Mouse (Mus musculus): ENCODE results near the gene Ccdc125. TPM values are rescaled to one million over a fixed set of nuclear protein-coding genes. Genes with fewer than 3 reads are reported as not detected.

Ccdc125 gene
- polyA plus RNA-seq, 1 experiment from 2014 or later, result 4.7 TPM

DNA sequence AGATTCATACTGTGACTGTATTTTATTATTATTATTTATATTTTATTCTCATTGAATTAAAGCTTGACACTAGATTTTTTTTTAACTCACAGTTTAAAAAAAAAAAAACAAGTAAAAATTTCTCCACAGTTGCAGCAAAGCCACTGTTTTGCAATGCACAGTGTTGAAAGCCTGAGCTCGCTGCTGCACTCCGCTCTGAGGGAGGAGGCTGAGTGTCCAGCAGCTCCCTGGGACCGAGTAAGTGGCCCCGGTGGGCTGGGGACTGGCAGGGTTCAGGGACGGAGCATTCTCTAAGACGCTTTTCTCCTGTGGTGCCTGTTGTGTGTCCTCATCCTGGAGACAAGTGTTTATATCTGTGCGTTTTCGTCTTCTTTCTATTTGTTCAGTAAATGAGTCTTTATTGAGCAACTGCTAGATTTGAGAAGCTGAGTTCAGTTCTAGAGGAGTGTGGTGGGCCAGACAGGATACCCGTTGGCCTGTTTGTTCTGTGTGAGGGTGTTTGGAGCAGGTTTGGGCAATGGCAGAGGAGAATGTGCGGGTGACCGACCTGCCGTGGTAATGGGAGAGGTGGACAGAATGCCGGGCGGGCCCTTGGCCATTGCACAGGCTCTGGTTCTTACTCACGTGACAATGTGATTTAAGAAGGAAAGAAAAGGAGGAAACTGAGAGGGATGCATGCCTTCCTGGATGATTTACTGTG lies 6.6 kb downstream of the Ccdc125 start:
- Histone ChIP-seq H3K4me3 (no peak overlapping the region), H3K27me3 (no peaks in the 10 kb centered on the region), H3K36me3 (no peaks in the 10 kb centered on the region), H3K9me3 (0 out of 2 replicates have a peak, but pooled peaks cover 4% of the 10 kb centered on the region), H3K4me1 (no peaks in the 10 kb centered on the region), H3K27ac (no peak overlapping the region), H3K9ac (no peak overlapping the region), H3K4me2 (no peak overlapping the region)
- ATAC-seq (ENCODE audit: insufficient number of reproducible peaks, insufficient read depth, low FRiP score, low TSS enrichment, low read depth), result no peak
- WGBS, result 88% methylated on average over 15 of the region's 15 CpGs

DNA sequence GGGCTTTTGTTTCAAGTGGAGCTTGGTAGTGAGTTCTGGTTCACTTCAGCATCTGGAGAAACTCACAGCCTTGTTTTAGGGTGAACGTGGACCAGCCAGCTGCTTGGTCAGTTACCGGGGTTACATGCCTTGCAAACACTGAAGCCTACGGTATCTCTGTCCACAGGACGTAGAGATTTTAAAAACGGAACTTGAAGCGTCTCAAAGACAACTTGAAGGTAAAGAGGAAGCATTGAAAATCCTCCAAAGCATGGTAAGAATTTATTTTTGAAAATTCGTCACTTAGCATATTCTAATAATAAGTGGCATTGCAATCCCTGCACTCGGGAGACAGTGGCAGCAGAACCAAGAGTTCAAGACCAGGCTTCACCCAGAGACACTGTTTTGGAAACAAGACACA lies 12.1 kb downstream of the Ccdc125 start:
- no peak overlapping the region for H3K4me2 ChIP-seq
- H3K27ac ChIP-seq, result no peak overlapping the region
- no peak overlapping the region for H3K4me3 ChIP-seq
- H3K9me3 ChIP-seq, result 0 out of 2 replicates have a peak, but pooled peaks cover under 1% of the 10 kb centered on the region
- H3K4me1 ChIP-seq, result no peaks in the 10 kb centered on the region
- ATAC-seq (ENCODE audit: insufficient number of reproducible peaks, insufficient read depth, low FRiP score, low TSS enrichment, low read depth), result no peak
- no peak overlapping the region for H3K9ac ChIP-seq
- no peaks in the 10 kb centered on the region for H3K36me3 ChIP-seq
- no peaks in the 10 kb centered on the region for H3K27me3 ChIP-seq
- WGBS, result 86% methylated on average over 8 of the region's 8 CpGs

DNA sequence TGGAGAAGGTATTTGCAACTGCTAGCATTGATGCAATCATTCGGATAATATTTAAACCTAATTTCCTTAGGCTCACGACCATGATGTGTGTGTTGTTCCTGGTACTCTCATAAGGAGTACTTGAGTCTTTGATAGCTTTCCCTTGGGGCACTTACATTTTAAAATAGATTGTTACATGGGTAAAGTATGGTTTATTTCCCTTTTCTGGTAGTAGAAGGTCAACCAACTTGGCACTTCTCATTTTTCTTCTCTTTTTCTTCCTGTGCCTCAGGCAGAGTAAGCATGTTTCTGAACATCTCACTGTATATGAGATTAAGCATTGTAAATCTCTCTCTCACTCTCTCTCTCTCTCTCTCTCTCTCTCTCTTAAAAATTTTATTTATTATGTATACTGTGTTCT lies 13.3 kb downstream of the Ccdc125 start:
- no peak overlapping the region for H3K4me3 ChIP-seq
- no peak for ATAC-seq (ENCODE audit: insufficient number of reproducible peaks, insufficient read depth, low FRiP score, low TSS enrichment, low read depth)
- H3K27me3 ChIP-seq, result no peaks in the 10 kb centered on the region
- H3K36me3 ChIP-seq, result no peaks in the 10 kb centered on the region
- WGBS, result 79% methylated on average over 2 of the region's 2 CpGs
- H3K4me1 ChIP-seq, result no peaks in the 10 kb centered on the region
- no peaks in the 10 kb centered on the region for H3K9me3 ChIP-seq
- H3K4me2 ChIP-seq, result no peak overlapping the region
- H3K9ac ChIP-seq, result no peak overlapping the region
- H3K27ac ChIP-seq, result no peak overlapping the region

- H3K9me3 ChIP-seq, result no peaks in the 10 kb centered on the region
- no peak for ATAC-seq (ENCODE audit: insufficient number of reproducible peaks, insufficient read depth, low FRiP score, low TSS enrichment, low read depth)
- H3K4me1 ChIP-seq, result no peaks in the 10 kb centered on the region
- no peaks in the 10 kb centered on the region for H3K27me3 ChIP-seq
- H3K36me3 ChIP-seq, result no peaks in the 10 kb centered on the region
- no peak overlapping the region for H3K4me3 ChIP-seq
- no peak overlapping the region for H3K27ac ChIP-seq
- no peak overlapping the region for H3K4me2 ChIP-seq
- WGBS, result 73% methylated on average over 2 of the region's 2 CpGs
- no peak overlapping the region for H3K9ac ChIP-seq
Observed at GRCm38 (mm10) chr13:100684355-100684754, 14.8 kb downstream of the Ccdc125 start.

GRCm38 (mm10) chr13:100687513-100687912 lies 18.0 kb downstream of the Ccdc125 start:
- Histone ChIP-seq H3K27me3 (no peaks in the 10 kb centered on the region), H3K4me1 (no peaks in the 10 kb centered on the region), H3K27ac (no peak overlapping the region), H3K4me2 (no peak overlapping the region), H3K9ac (no peak overlapping the region), H3K9me3 (no peaks in the 10 kb centered on the region), H3K4me3 (no peak overlapping the region), H3K36me3 (no peaks in the 10 kb centered on the region)
- no peak for ATAC-seq (ENCODE audit: insufficient number of reproducible peaks, insufficient read depth, low FRiP score, low TSS enrichment, low read depth)
- WGBS, result 71% methylated on average over 7 of the region's 7 CpGs

DNA sequence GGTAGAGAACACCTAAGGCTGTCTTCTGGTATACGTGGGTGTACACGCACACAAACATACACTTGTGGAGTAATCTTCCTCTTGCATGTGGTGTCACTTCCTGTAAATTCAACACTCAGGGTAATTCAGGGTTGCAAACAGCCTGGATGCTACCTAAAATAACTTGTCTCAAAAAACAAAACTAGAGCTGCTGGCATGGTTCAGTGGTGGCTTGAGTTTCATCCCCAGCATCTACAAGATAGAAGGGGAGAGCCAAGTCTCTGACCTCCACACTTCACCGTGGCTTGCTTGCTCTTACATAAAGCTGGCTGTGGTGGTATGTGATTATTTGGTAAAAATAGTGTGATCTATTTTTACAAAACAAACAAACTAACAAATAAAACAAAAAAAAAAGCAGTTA lies 28.0 kb downstream of the Ccdc125 start:
- Histone ChIP-seq H3K9ac (no peak overlapping the region), H3K4me2 (no peak overlapping the region), H3K36me3 (peaks cover 66% of the 10 kb centered on the region), H3K4me1 (no peaks in the 10 kb centered on the region), H3K27ac (no peak overlapping the region), H3K9me3 (no peaks in the 10 kb centered on the region), H3K27me3 (no peaks in the 10 kb centered on the region), H3K4me3 (no peak overlapping the region)
- no peak for ATAC-seq (ENCODE audit: insufficient number of reproducible peaks, insufficient read depth, low FRiP score, low TSS enrichment, low read depth)
- 90% methylated on average over 3 of the region's 3 CpGs for WGBS

DNA sequence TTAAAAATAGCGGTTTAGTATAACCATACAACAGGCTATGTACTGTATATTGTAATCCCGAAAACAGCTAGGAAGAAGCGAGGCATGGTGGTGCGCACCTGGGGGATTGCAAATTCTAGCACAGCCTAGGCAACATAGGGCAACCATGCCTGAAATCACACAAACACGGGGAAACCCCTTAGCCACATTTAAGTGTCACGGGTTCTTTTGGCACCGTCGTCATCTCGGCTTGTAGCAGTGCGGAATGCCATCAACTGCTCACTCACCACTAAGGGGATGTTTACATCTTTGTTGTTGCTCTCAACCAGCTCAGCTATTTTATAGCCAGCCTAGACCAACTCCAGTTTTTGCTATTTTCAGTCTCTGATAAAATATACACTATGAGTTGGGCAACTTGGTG lies 29.3 kb downstream of the Ccdc125 start:
- Histone ChIP-seq H3K4me3 (no peak overlapping the region), H3K27me3 (no peaks in the 10 kb centered on the region), H3K27ac (no peak overlapping the region), H3K36me3 (peaks cover 79% of the 10 kb centered on the region), H3K9me3 (no peaks in the 10 kb centered on the region), H3K4me2 (no peak overlapping the region), H3K4me1 (no peaks in the 10 kb centered on the region), H3K9ac (no peak overlapping the region)
- 96% methylated on average over 10 of the region's 10 CpGs for WGBS
- no peak for ATAC-seq (ENCODE audit: insufficient number of reproducible peaks, insufficient read depth, low FRiP score, low TSS enrichment, low read depth)

- Histone ChIP-seq H3K36me3 (peaks cover 90% of the 10 kb centered on the region), H3K9ac (no peak overlapping the region), H3K9me3 (no peaks in the 10 kb centered on the region), H3K27me3 (no peaks in the 10 kb centered on the region), H3K27ac (no peak overlapping the region), H3K4me2 (no peak overlapping the region), H3K4me1 (no peaks in the 10 kb centered on the region), H3K4me3 (no peak overlapping the region)
- no peak for ATAC-seq (ENCODE audit: insufficient number of reproducible peaks, insufficient read depth, low FRiP score, low TSS enrichment, low read depth)
- WGBS, result 98% methylated on average over 2 of the region's 2 CpGs
Observed at GRCm38 (mm10) chr13:100703468-100703867, 34.0 kb downstream of the Ccdc125 start.

DNA sequence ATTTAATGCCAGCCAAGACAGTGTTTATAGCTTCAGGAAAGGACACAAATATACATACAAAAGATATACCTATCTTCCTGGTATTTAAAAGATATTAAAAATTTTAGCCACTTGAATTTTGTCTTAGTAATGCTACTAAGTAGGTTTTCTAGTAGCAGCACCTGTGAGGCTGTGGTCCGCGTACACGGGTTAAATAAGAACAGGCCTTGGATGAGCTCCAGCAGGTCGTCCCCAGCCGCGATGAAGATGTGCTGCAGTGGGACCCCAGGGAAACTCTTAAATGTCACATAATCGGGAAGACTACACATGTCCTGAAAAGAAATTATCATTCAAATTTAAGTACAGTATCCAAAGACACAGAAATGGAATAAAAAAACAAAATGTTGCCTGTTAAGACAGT lies 36.7 kb downstream of the Ccdc125 start:
- Histone ChIP-seq H3K4me1 (no peaks in the 10 kb centered on the region), H3K4me2 (no peak overlapping the region), H3K9ac (no peak overlapping the region), H3K36me3 (peaks cover 92% of the 10 kb centered on the region), H3K9me3 (no peaks in the 10 kb centered on the region), H3K27me3 (no peaks in the 10 kb centered on the region), H3K27ac (no peak overlapping the region), H3K4me3 (no peak overlapping the region)
- WGBS, result 95% methylated on average over 7 of the region's 7 CpGs
- no peak for ATAC-seq (ENCODE audit: insufficient number of reproducible peaks, insufficient read depth, low FRiP score, low TSS enrichment, low read depth)

- no peak for ATAC-seq (ENCODE audit: insufficient number of reproducible peaks, insufficient read depth, low FRiP score, low TSS enrichment, low read depth)
- H3K4me2 ChIP-seq, result no peak overlapping the region
- H3K9me3 ChIP-seq, result no peaks in the 10 kb centered on the region
- no peaks in the 10 kb centered on the region for H3K4me1 ChIP-seq
- H3K9ac ChIP-seq, result no peak overlapping the region
- H3K4me3 ChIP-seq, result no peak overlapping the region
- no peak overlapping the region for H3K27ac ChIP-seq
- H3K36me3 ChIP-seq, result peaks cover 84% of the 10 kb centered on the region
- 92% methylated on average over 6 of the region's 6 CpGs for WGBS
- H3K27me3 ChIP-seq, result no peaks in the 10 kb centered on the region
Observed at GRCm38 (mm10) chr13:100715467-100715866, 46.0 kb downstream of the Ccdc125 start.

- Histone ChIP-seq H3K9ac (no peak overlapping the region), H3K4me2 (no peak overlapping the region), H3K27me3 (no peaks in the 10 kb centered on the region), H3K4me1 (no peaks in the 10 kb centered on the region), H3K9me3 (no peaks in the 10 kb centered on the region), H3K4me3 (no peak overlapping the region), H3K36me3 (peaks cover 66% of the 10 kb centered on the region), H3K27ac (no peak overlapping the region)
- 90% methylated on average over 5 of the region's 5 CpGs for WGBS
- no peak for ATAC-seq (ENCODE audit: insufficient number of reproducible peaks, insufficient read depth, low FRiP score, low TSS enrichment, low read depth)
Observed at GRCm38 (mm10) chr13:100721656-100722055, 52.1 kb downstream of the Ccdc125 start.

GRCm38 (mm10) chr13:100724051-100724754 lies 54.7 kb downstream of the Ccdc125 start:
- no peak overlapping the region for H3K9ac ChIP-seq
- 80% methylated on average over 7 of the region's 7 CpGs for WGBS
- H3K36me3 ChIP-seq, result peaks cover 65% of the 10 kb centered on the region
- H3K27ac ChIP-seq, result no peak overlapping the region
- no peaks in the 10 kb centered on the region for H3K27me3 ChIP-seq
- no peak overlapping the region for H3K4me2 ChIP-seq
- H3K9me3 ChIP-seq, result no peaks in the 10 kb centered on the region
- no peak overlapping the region for H3K4me3 ChIP-seq
- ATAC-seq (ENCODE audit: insufficient number of reproducible peaks, insufficient read depth, low FRiP score, low TSS enrichment, low read depth), result no peak
- H3K4me1 ChIP-seq, result peaks cover 5% of the 10 kb centered on the region

All from embryonic facial prominence, embryonic 13.5 days (tissue).